Mouse (Mus musculus): ENCODE measurements around the gene Mansc4. TPM values are rescaled to one million over a fixed set of nuclear protein-coding genes. Genes with fewer than 3 reads are reported as not detected.

Gene Mansc4
- 0.48 TPM for polyA plus RNA-seq (2017; shearing (Covaris generic))

GRCm38 (mm10) chr6:147086594-147087225 lies at the start of gene Mansc4:
Gene Mansc4 (minus strand): TSS chr6:147087032.

GRCm38 (mm10) chr6:147091136-147092120 lies 4.6 kb upstream of the Mansc4 start, which contains the start of gene Klhl42:
Gene Klhl42 (plus strand): TSS chr6:147091379.

DNA sequence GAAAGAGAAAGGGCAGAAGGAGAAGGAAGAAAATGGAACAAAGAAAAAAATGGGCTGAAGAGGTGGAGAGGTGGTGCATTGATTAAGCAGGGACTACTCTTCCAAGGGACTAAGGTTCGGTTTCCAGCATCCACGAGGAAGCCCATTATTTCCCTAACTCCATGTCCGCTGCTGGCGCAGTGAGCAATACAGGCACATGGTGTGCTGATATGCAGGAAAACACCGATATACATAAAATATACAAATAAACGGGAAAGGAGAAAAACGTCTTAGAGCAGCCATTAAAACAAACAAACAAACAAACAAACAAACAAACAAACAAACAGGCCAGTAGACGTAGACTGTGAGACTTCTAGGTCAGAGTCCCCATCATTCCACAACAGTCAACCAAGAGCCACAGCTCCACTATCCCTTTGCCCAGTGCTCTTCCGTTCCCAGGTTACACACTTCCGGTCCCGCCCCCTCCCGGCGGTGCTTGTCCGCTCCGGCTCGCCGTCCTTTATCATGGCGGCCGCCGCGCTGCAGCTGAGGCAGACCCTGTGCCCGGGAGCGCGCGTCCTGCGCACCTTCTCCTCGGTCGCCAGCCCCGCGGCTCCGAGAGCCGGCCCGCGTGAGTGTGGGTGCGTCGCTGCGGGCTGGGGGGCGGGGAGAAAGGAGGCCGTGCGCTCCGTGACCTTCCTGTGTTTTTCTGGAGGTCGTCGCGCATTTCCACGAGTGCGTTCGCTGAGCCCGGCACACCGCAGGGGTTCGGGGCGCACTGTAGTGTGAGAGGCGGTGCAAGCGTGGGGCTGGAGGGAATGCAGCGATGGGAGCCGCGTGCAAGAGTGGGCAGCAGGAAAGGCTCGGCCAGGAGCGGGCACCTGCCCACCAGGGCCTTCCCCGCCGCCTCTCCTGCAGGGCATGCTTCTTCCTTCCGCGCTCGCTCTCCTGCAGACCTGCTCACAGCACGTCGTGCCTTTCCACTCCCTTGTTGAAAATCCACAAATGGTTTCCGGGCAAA lies 44.2 kb downstream of the Mansc4 start, which contains the start of gene Mrps35:
Gene Mrps35, plus strand, starts transcription at position 474 of the 1,000 bp plus-strand sequence.

DNA sequence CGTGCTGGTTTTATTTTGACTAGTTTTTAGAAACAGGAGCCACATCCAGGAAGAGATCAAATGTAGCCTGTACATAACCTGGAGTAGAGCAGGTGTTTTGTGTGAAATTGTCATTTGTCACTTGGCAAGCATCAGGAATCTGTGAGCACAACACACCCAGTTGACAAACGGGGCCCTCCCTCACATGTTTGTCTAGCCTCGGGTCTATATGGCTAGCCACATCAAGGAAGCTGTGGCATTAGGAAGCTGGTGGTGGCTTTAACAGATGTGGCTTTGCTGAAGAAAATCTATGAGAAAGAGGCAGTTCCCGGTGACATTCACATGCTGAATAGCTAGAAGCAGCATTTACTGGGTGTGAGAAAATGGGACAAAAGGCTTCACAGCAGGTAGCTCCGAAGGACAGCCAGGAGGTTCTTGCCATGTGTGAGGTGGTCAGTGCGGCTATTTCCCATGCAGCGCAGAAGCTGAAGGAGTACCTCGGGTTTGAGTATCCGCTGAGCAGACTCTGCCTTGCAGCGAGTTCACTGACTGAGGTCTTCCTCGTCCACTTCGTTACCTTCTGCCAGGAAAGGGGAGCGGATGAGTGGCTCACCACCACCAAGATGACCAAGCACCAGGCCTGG lies 54.4 kb downstream of the Mansc4 start, which contains the start of gene Rep15:
Gene Rep15, plus strand, starts transcription at position 282 of the 623 bp plus-strand sequence.

Other genes starting within 250 kb of the Mansc4 start
- not detected for gene Smco2, start 236.9 kb downstream of the Mansc4 start, polyA plus RNA-seq (2017; shearing (Covaris generic))
- 7.9 TPM for gene Ppfibp1, start 198.5 kb downstream of the Mansc4 start, polyA plus RNA-seq (2017; shearing (Covaris generic))
- gene 1700034J05Rik, start 132.6 kb downstream of the Mansc4 start, polyA plus RNA-seq (2017; shearing (Covaris generic)): not detected
- gene Rep15, start 54.4 kb downstream of the Mansc4 start, polyA plus RNA-seq (2017; shearing (Covaris generic)): 0.22 TPM
- 61.1 TPM for gene Mrps35, start 44.3 kb downstream of the Mansc4 start, polyA plus RNA-seq (2017; shearing (Covaris generic))
- gene Klhl42, start 4.3 kb upstream of the Mansc4 start, polyA plus RNA-seq (2017; shearing (Covaris generic)): 6.6 TPM
- gene Pthlh, start 177.2 kb upstream of the Mansc4 start, polyA plus RNA-seq (2017; shearing (Covaris generic)): not detected

All from CD4-positive, CD25-positive, alpha-beta regulatory T cell, adult 9 weeks (primary cell).